Mouse (Mus musculus) ES-Bruce4 (cell line): ENCODE measurements at regions not wholly inside any gene's neighbourhood (a gene's known extent, or its start where the extent isn't known, plus 50 kb on each side); places are given as distances from the start of the nearest gene placed in this dataset.

Experiments used
- CTCF ChIP-seq: IDR thresholded peaks from one replicate; pipeline ENCODE4 v1.8.1; 2011; ENCODE audit warnings: low read depth, low read length
- POLR2A ChIP-seq: IDR thresholded peaks from one replicate; pipeline ENCODE4 v1.8.1; 2011; ENCODE audit warnings: low read length; ENCODE audit not compliant: insufficient read depth

GRCm38 (mm10) chr7:136026451-136026850, 310.3 kb upstream of the Mki67 start:
- no peak for TF ChIP-seq CTCF
- TF ChIP-seq POLR2A: no peak
